In the genomic region with DNA sequence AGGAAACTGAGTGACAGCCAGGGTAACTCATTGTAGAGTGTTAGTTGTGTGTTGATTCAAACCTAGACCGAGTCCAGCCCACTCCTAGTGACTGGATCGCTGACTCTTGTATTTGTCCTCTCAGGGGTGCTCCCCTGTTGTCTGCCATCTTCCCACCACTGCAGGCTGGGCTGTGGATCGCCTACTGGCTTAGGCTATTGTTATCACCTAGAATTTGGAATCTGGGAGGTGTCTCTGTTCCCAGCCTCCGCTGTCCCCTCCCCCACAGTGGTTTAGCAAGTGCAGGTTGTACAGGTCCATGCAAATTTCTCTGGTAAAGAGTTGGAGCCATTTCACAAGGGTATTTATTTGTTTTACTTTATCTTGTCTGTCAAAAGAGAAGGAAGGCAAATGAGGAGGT, we compare ENCODE assay signal across 27 mouse cellular contexts. TPM values are rescaled to one million over a fixed set of nuclear protein-coding genes. Genes with fewer than 3 reads are reported as not detected.
DNase-seq lines count a peak whose midpoint lies in the region; TF ChIP-seq lines count a peak whose summit lies in the region.
"Had no signal": no experiment of that assay in that cellular context is flagged by ENCODE, and none has a peak within 500 bp of the region (broad histone marks: within the 10 kb centered on the region; RNA-seq: fewer than 3 reads in every experiment).

No protein-coding gene starts in this region.

- peak; percentile 56 for DNase-seq in heart, adult 11 months
- no peak for DNase-seq in heart, postnatal 36 days
- peak; percentile 16 for DNase-seq in urinary bladder, postnatal 14 days (ENCODE audit: low spot score)
- DNase-seq in urinary bladder, postnatal 25 days (ENCODE audit: low spot score): no peak
- DNase-seq in ES-E14 (ENCODE audit: low read depth, low spot score): no peak
- peak; percentile 66 for DNase-seq in ZHBTc4 (ENCODE audit: low read depth, low spot score)
- no peak for DNase-seq in liver
- DNase-seq in right cerebral cortex, postnatal 4 days: no peak
- DNase-seq: adrenal gland, adult 2 months; adrenal gland, postnatal 10 days; adrenal gland, postnatal 25 days; B cell, adult 2 months; cerebellum, adult 11 months; cerebellum, adult 18-20 months; cerebellum, adult 8-10 months; cerebellum, adult 9-11 months; cerebellum, postnatal 14 days; cerebellum, postnatal 36 days; embryo, embryonic 11 days had no signal

- H3K9me3 ChIP-seq in ES-E14 (ENCODE audit: control insufficient read depth, insufficient read depth, low read depth, low read length): no peaks in the 10 kb centered on the region
- H3K9me3 ChIP-seq: embryonic facial prominence, embryonic 13.5 days; embryonic facial prominence, embryonic 15.5 days; forebrain, embryonic 10.5 days; forebrain, embryonic 12.5 days had no signal

- intact Hi-C loops in heart, postnatal 36 days (cut with DNase I): no loop called here

- H3K27ac ChIP-seq in ES-E14 (ENCODE audit: insufficient read depth, low read depth, low read length, poor library complexity, severe bottlenecking): no peak overlapping the region
- H3K27ac ChIP-seq: embryonic facial prominence, embryonic 13.5 days; embryonic facial prominence, embryonic 15.5 days; forebrain, embryonic 10.5 days; forebrain, embryonic 12.5 days had no signal

- H3K4me1 ChIP-seq in ES-E14 (ENCODE audit: control insufficient read depth in 2 of 2, insufficient read depth in 2 of 2, low read length in 2 of 2, poor library complexity in 1 of 2): peaks cover 0 to 4% of the 10 kb centered on the region in 2 experiments; a peak in 2 of 4 replicates
- H3K4me1 ChIP-seq: embryonic facial prominence, embryonic 13.5 days; embryonic facial prominence, embryonic 15.5 days; forebrain, embryonic 10.5 days; forebrain, embryonic 12.5 days had no signal

- no peaks in the 10 kb centered on the region for H3K36me3 ChIP-seq in ES-E14 (ENCODE audit: control insufficient read depth, insufficient read depth, low read length, poor library complexity, severe bottlenecking)
- H3K36me3 ChIP-seq: embryonic facial prominence, embryonic 13.5 days; embryonic facial prominence, embryonic 15.5 days; forebrain, embryonic 10.5 days; forebrain, embryonic 12.5 days had no signal

- H3K9ac ChIP-seq in ES-E14 (ENCODE audit: insufficient read depth, low read depth, low read length, poor library complexity, severe bottlenecking): peak overlapping the region; percentile 38; the same call in 1 of the 2 replicates
- H3K9ac ChIP-seq: embryonic facial prominence, embryonic 13.5 days; embryonic facial prominence, embryonic 15.5 days; forebrain, embryonic 12.5 days had no signal

- in situ Hi-C loops in ES-E14 (cut with MboI; ENCODE audit: low sequenced_read_pairs in 2 of 2, unreplicated experiment in 2 of 2): no loop called here

- H3K4me3 ChIP-seq in ES-E14 (ENCODE audit: insufficient read depth in 1 of 2, low read depth in 1 of 2, low read length in 2 of 2, poor library complexity in 1 of 2, severe bottlenecking in 1 of 2): no peak overlapping the region
- H3K4me3 ChIP-seq: embryonic facial prominence, embryonic 13.5 days; embryonic facial prominence, embryonic 15.5 days; erythroblast, embryonic 14.5 days; forebrain, embryonic 10.5 days; forebrain, embryonic 12.5 days had no signal

TF ChIP-seq in ES-E14, 5 proteins besides CTCF, POLR2A, EP300 and RAD21:
- TF ChIP-seq MAFK (IDR thresholded peaks at IDR 0.05; ENCODE audit: insufficient read depth, low read depth, low read length) (no peak), HCFC1 (IDR thresholded peaks at IDR 0.05; ENCODE audit: borderline replicate concordance, insufficient read depth, low read length) (no peak), CHD2 (IDR thresholded peaks at IDR 0.05; ENCODE audit: low read depth, low read length) (no peak), ZC3H11A (IDR thresholded peaks at IDR 0.05; ENCODE audit: borderline replicate concordance, low read depth, low read length) (no peak), ZNF384 (IDR thresholded peaks at IDR 0.05; ENCODE audit: low read depth, low read length) (no peak)

RNA-seq across cellular contexts. Expression of a gene that starts 16.5 kb away (rescaled TPM):
- 10 to 100 TPM; 15.0 to 16.1 TPM for total RNA-seq in heart, postnatal 36 days (2021)
- 6.6 and 8.8 TPM in 2 replicates for total RNA-seq in ES-E14 (2012; rRNA removed)

RNA-seq across cellular contexts. Expression of a gene that starts 40.7 kb away (rescaled TPM):
- not detected for total RNA-seq in heart, postnatal 36 days (2021)
- not detected in 2 replicates for total RNA-seq in ES-E14 (2012; rRNA removed)
- total RNA-seq: adrenal gland, adult 2 months; adrenal gland, postnatal 10 days; adrenal gland, postnatal 25 days; CH12.LX; common myeloid progenitor, adult 5-6 weeks; MEL had no signal

Comparison
In these comparisons a context has a peak if more than half of its experiments do, and no peak if none do; other contexts are left out.
1. DNase-seq: peak in heart, adult 11 months (single experiment), urinary bladder, postnatal 14 days (single experiment) and ZHBTc4 (single experiment); none in heart, postnatal 36 days (0 of 2), urinary bladder, postnatal 25 days (single experiment), ES-E14 (single experiment), liver (single experiment) and right cerebral cortex, postnatal 4 days (single experiment).